Mouse (Mus musculus) stomach, postnatal 0 days (tissue): Measurements from ENCODE around the gene Sgcb. TPM values are rescaled to one million over a fixed set of nuclear protein-coding genes. Genes with fewer than 3 reads are reported as not detected.

Source experiments
- ATAC-seq: fragments of 200-750 bp; cut with Nextera tagmentation; 2 replicates; pipeline ENCODE4 v1.8.0; 2017; ENCODE audit not compliant: low FRiP score, low TSS enrichment
- DNase-seq: peaks from one replicate; pipeline ENCODE4 v3.0.0-alpha.2; 2016; ENCODE audit warnings: low spot score
- H3K27ac ChIP-seq: fragments of 300-500 bp; sonication (generic); replicated peaks from 2 replicates; pipeline ENCODE4 v1.5.1; 2014; ENCODE audit warnings: mild to moderate bottlenecking, control low read depth
- H3K27me3 ChIP-seq: fragments of 300-500 bp; sonication (generic); 2 replicates; pipeline ENCODE4 v1.6.1; 2014; ENCODE audit warnings: low read length; ENCODE audit not compliant: control insufficient read depth, insufficient read depth
- H3K36me3 ChIP-seq: fragments of 300-500 bp; sonication (generic); 2 replicates; pipeline ENCODE4 v1.6.1; 2014; ENCODE audit warnings: low read length, mixed read lengths; ENCODE audit not compliant: control insufficient read depth, insufficient read depth
- H3K4me1 ChIP-seq: fragments of 300-500 bp; sonication (generic); replicated peaks from 2 replicates; pipeline ENCODE4 v1.6.1; 2014; ENCODE audit warnings: antibody characterized with exemption; ENCODE audit not compliant: control insufficient read depth, insufficient read depth
- H3K4me2 ChIP-seq: fragments of 300-500 bp; sonication (generic); replicated peaks from 2 replicates; pipeline ENCODE4 v1.6.1; 2014; ENCODE audit warnings: low read depth, mild to moderate bottlenecking, control low read depth, moderate library complexity
- H3K4me3 ChIP-seq: fragments of 300-500 bp; sonication (generic); 2 replicates; pipeline ENCODE4 v1.5.1; 2014; ENCODE audit warnings: low read depth, low read length, control low read depth
- H3K9ac ChIP-seq: fragments of 300-500 bp; sonication (generic); 2 replicates; pipeline ENCODE4 v1.6.1; 2014; ENCODE audit warnings: mild to moderate bottlenecking, low read length, control low read depth, mixed read lengths
- H3K9me3 ChIP-seq: fragments of 300-500 bp; sonication (generic); 2 replicates; pipeline ENCODE4 v1.6.1; 2016; ENCODE audit warnings: low read length; ENCODE audit not compliant: control insufficient read depth
- CTCF ChIP-seq: IDR thresholded peaks from 2 replicates; pipeline ENCODE4 v1.5.1; 2016; ENCODE audit warnings: antibody characterized with exemption, low read depth, mild to moderate bottlenecking, moderate library complexity
- EP300 ChIP-seq: optimal IDR thresholded peaks from 2 replicates; pipeline ENCODE3; 2016; ENCODE audit warnings: antibody characterized with exemption
- WGBS: fragments of 180-500 bp; shearing (Covaris S2); extraction: QIAGEN DNeasy Blood & Tissue Kit; methylation state at CpG from one replicate; pipeline ENCODE4 v1.1.7; 2014; 5-methylcytosine and 5-hydroxymethylcytosine counted together
- polyA plus RNA-seq: library from polyadenylated mRNA; unstranded; fragments of >200 nt; fragmentation: Nextera tagmentation; extraction: Ambion mirVana; gene quantifications from 2 replicates; pipeline ENCODE4 v1.2.1, GENCODE M21; 2015

Gene Sgcb
- polyA plus RNA-seq, 1 experiment from 2014 or later = 12.7 TPM

DNA sequence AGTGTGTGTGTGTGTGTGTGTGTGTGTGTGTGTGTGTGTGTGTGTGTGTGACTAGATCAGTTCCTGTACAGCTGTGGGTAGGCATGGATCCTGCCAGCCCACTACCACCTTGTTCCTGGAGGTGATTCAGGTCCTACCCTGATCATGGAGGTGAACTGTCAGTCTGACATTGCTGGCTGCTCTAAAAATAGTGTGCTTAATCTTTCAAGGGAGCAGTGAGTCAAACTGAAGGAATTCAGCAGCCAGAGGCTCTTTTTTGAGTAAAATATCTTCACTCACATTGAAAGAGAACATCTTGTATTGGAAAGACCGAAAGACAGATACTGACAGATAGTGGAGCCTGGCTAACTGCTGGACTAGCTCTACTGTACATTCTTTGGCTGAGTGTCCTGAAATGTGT, 41.0 kb upstream of the Sgcb start:
- Histone ChIP-seq H3K4me3 (no peak overlapping the region), H3K9ac (no peak overlapping the region), H3K36me3 (no peaks in the 10 kb centered on the region), H3K9me3 (no peaks in the 10 kb centered on the region), H3K4me2 (no peak overlapping the region), H3K27me3 (no peaks in the 10 kb centered on the region), H3K4me1 (no peaks in the 10 kb centered on the region), H3K27ac (no peak overlapping the region)
- DNase-seq = no peak
- no peak for ATAC-seq
- 48% methylated on average over 1 of the region's 1 CpGs for WGBS
- TF ChIP-seq EP300 (no peak), CTCF (no peak)

DNA sequence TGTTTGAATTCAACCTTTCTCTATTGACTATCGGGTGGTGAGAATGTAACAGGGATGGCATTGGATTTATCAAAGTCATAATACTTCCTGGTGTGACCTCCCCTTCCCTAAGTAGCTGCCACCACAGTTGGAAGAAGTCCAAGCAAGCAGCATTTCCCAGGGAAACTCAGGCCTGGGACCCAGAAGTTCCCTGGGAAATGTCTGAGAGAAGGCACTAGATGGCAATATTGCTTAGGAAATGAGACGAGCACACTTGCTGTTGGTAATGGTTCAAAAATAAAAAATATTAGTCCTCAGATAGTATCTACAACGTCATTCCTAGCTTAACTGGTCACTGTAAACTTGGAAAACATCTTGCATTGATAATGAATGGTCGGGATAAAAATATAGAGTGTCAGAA, 38.6 kb upstream of the Sgcb start:
- Histone ChIP-seq H3K36me3 (no peaks in the 10 kb centered on the region), H3K4me3 (no peak overlapping the region), H3K27ac (no peak overlapping the region), H3K27me3 (no peaks in the 10 kb centered on the region), H3K4me2 (no peak overlapping the region), H3K9me3 (no peaks in the 10 kb centered on the region), H3K4me1 (no peaks in the 10 kb centered on the region), H3K9ac (no peak overlapping the region)
- ATAC-seq = no peak; the same call in 1 of the 2 replicates
- DNase-seq = no peak
- peak; percentile 78 for TF ChIP-seq CTCF
- no peak for TF ChIP-seq EP300
- 11% methylated on average over 4 of the region's 4 CpGs for WGBS

DNA sequence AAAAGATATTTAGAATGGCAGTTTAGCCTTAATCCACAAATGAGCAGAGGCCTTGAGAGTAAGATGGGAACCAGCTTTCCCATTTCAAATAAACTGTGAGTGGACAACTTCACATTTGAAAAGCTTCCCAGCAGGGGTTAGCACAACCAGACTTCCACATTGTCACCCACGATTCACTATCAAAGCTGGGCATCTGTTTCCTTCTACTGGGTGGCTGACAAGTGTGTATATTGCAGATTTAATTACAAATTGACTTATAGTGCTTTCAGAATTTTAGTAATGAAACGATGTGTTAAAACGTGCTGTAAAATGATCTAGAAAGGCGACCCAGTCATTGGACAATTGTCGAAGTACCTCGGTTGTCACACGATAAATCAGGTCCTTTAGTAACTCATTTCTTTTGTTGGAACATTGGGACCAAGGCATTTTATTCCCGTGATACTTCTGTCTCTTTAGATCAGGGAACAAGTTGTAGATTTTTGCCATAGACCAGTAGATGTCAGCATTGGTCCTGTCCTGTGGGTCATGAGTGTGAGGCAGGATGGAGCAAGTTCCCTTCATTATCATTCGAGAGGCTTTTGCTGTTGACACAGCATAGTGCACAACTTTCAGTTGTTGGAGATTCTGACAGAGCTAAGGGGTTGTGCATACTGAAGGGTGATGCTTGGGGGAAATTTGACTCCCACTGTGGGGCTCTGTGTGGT, 36.3 kb upstream of the Sgcb start:
- Histone ChIP-seq H3K36me3 (no peaks in the 10 kb centered on the region), H3K4me1 (no peaks in the 10 kb centered on the region), H3K9me3 (no peaks in the 10 kb centered on the region), H3K27ac (no peak overlapping the region), H3K4me2 (no peak overlapping the region), H3K27me3 (no peaks in the 10 kb centered on the region), H3K4me3 (no peak overlapping the region), H3K9ac (no peak overlapping the region)
- DNase-seq (no peak), ATAC-seq (no peak)
- TF ChIP-seq EP300 (no peak), CTCF (peak; percentile 65)
- 54% methylated on average over 9 of the region's 9 CpGs for WGBS

DNA sequence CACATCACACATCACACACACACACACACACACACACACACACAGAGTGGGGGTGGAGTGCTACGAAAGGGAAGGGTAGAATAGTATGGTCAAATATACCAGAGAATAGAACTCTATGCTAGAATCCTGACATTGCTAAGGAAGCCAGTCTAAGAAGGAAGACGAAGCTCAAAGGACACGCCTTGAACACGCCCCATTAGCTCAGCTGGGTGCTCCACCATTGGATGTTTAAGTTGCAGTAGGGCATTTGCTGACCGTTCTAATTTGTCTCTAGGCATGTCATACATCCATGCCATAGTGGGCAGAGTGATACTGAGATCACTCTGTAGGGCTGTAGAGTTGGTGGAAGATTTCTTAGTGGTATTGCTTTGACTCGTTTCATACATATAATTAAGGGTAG, 35.6 kb upstream of the Sgcb start:
- ATAC-seq = no peak
- Histone ChIP-seq H3K9me3 (no peaks in the 10 kb centered on the region), H3K27ac (no peak overlapping the region), H3K9ac (no peak overlapping the region), H3K4me3 (no peak overlapping the region), H3K36me3 (no peaks in the 10 kb centered on the region), H3K27me3 (no peaks in the 10 kb centered on the region), H3K4me1 (no peaks in the 10 kb centered on the region), H3K4me2 (no peak overlapping the region)
- no peak for DNase-seq
- WGBS = 74% methylated on average over 6 of the region's 6 CpGs
- TF ChIP-seq EP300 = no peak
- TF ChIP-seq CTCF = no peak

- peak; percentile 18 for DNase-seq
- H3K4me2 ChIP-seq = no peak overlapping the region
- TF ChIP-seq CTCF (no peak), EP300 (no peak)
Measured at GRCm38 (mm10) chr5:73676626-73677025, 29.0 kb upstream of the Sgcb start.

GRCm38 (mm10) chr5:73675604-73676003, 28.0 kb upstream of the Sgcb start:
- no peaks in the 10 kb centered on the region for H3K27me3 ChIP-seq
- no peaks in the 10 kb centered on the region for H3K4me1 ChIP-seq
- H3K4me2 ChIP-seq = no peak overlapping the region
- H3K4me3 ChIP-seq = no peak overlapping the region
- ATAC-seq = no peak
- H3K9ac ChIP-seq = no peak overlapping the region
- no peaks in the 10 kb centered on the region for H3K36me3 ChIP-seq
- TF ChIP-seq CTCF (no peak), EP300 (no peak)
- DNase-seq = no peak
- no peak overlapping the region for H3K27ac ChIP-seq
- no peaks in the 10 kb centered on the region for H3K9me3 ChIP-seq
- WGBS = 74% methylated on average over 3 of the region's 3 CpGs

More at GRCm38 (mm10) chr5:73676626-73677025, 29.0 kb upstream of the Sgcb start:
- Histone ChIP-seq H3K4me3 (no peak overlapping the region), H3K9ac (no peak overlapping the region), H3K27me3 (no peaks in the 10 kb centered on the region), H3K9me3 (no peaks in the 10 kb centered on the region), H3K27ac (no peak overlapping the region), H3K4me1 (no peaks in the 10 kb centered on the region), H3K36me3 (no peaks in the 10 kb centered on the region)
- no peak for ATAC-seq
- 51% methylated on average over 13 of the region's 13 CpGs for whole genome bisulfite sequencing
